Mouse (Mus musculus): Measurements from ENCODE around the gene Trnt1. TPM values are rescaled to one million over a fixed set of nuclear protein-coding genes. Genes with fewer than 3 reads are reported as not detected.

Gene Trnt1
- polyA plus RNA-seq, 1 experiment, result 16.4 TPM

DNA sequence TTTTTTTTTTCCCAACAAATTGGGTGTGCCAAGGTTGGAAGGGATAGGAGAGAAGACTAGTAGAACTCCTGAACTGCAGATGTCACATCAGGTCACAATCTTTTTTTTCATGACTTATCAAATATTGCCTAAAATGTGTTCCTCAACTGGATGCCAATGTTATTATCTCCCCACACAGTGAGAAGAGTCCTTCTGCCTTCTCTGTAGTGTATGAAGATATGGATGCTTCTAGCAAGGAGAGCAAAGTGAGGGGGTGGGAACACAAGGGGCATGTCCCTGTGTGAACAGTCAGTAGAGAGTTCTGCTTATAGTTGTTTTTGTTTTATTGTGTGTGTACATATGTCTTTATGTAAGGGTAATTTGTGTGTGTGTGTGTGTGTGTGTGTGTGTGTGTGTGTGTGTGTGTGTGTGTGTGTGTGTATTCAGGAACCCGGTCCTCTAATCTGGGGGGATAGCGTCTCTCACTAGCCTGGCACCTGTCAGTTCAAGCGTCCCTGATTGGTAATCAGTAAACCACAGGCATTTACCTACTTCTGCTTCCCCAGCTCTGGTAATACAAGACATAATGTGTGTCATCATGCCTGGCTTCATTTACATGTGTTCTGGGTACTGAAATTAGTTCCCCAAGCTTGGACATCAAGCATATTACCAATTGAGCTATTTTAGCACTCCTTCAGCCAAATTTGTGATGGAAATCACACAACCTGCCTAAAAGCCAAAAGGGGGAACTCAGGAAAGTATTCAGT, 8.3 kb upstream of the Trnt1 start:
- no peaks in the 10 kb centered on the region for H3K4me1 ChIP-seq (ENCODE audit: control insufficient read depth, insufficient read depth, low read length)
- H3K27ac ChIP-seq (ENCODE audit: control insufficient read depth, insufficient read depth, low read depth, low read length, poor library complexity), result no peak overlapping the region
- no peak overlapping the region for H3K4me3 ChIP-seq (replicated peaks; ENCODE audit: control insufficient read depth, low read depth, low read length)
- WGBS, result 9% methylated on average over 3 of the region's 3 CpGs
- no peak for TF ChIP-seq POLR2A (IDR thresholded peaks at IDR 0.05; ENCODE audit: borderline replicate concordance, control insufficient read depth, low read depth, low read length)
- TF ChIP-seq CTCF (IDR thresholded peaks at IDR 0.05; ENCODE audit: control insufficient read depth, insufficient read depth, low read length), result no peak

DNA sequence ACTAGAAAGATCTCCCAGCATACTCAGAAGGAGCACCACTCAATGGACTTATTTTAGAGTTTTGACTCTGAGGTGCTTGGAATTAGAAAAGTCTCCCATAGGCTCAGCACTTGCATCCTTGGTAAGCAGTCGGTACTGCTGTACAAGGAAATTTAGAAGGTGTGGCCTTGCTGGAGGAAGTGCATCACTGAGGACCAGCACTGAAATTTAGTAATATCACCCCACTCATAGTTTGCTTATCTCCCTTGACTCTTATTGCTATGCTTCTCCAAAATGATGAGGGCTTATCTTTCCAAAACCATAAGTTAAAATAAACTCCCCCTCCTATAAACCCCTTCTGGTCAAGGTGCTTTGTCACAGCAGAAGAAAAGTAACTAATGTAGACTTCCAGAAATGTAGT, 7.4 kb upstream of the Trnt1 start:
- no peak overlapping the region for H3K27ac ChIP-seq (ENCODE audit: control insufficient read depth, insufficient read depth, low read depth, low read length, poor library complexity)
- TF ChIP-seq POLR2A (IDR thresholded peaks at IDR 0.05; ENCODE audit: borderline replicate concordance, control insufficient read depth, low read depth, low read length) (no peak), CTCF (IDR thresholded peaks at IDR 0.05; ENCODE audit: control insufficient read depth, insufficient read depth, low read length) (no peak)
- no peaks in the 10 kb centered on the region for H3K4me1 ChIP-seq (ENCODE audit: control insufficient read depth, insufficient read depth, low read length)
- 28% methylated on average over 1 of the region's 1 CpGs for WGBS
- H3K4me3 ChIP-seq (replicated peaks; ENCODE audit: control insufficient read depth, low read depth, low read length), result no peak overlapping the region

- TF ChIP-seq CTCF (IDR thresholded peaks at IDR 0.05; ENCODE audit: control insufficient read depth, insufficient read depth, low read length) (no peak), POLR2A (IDR thresholded peaks at IDR 0.05; ENCODE audit: borderline replicate concordance, control insufficient read depth, low read depth, low read length) (no peak)
- 71% methylated on average over 1 of the region's 1 CpGs for WGBS
- Histone ChIP-seq H3K4me1 (ENCODE audit: control insufficient read depth, insufficient read depth, low read length) (no peaks in the 10 kb centered on the region; the same call in 1 of the 2 replicates), H3K27ac (ENCODE audit: control insufficient read depth, insufficient read depth, low read depth, low read length, poor library complexity) (no peak overlapping the region), H3K4me3 (replicated peaks; ENCODE audit: control insufficient read depth, low read depth, low read length) (no peak overlapping the region)
Measured at GRCm38 (mm10) chr6:106765892-106766291, 3.0 kb upstream of the Trnt1 start.

- H3K4me3 ChIP-seq (replicated peaks; ENCODE audit: control insufficient read depth, low read depth, low read length), result no peak overlapping the region
- H3K27ac ChIP-seq (ENCODE audit: control insufficient read depth, insufficient read depth, low read depth, low read length, poor library complexity), result no peak overlapping the region
- 71% methylated on average over 4 of the region's 4 CpGs for WGBS
- TF ChIP-seq POLR2A (IDR thresholded peaks at IDR 0.05; ENCODE audit: borderline replicate concordance, control insufficient read depth, low read depth, low read length), result no peak
- TF ChIP-seq CTCF (IDR thresholded peaks at IDR 0.05; ENCODE audit: control insufficient read depth, insufficient read depth, low read length), result no peak
- no peaks in the 10 kb centered on the region; the same call in 1 of the 2 replicates for H3K4me1 ChIP-seq (ENCODE audit: control insufficient read depth, insufficient read depth, low read length)
Measured at GRCm38 (mm10) chr6:106766774-106767173, 2.1 kb upstream of the Trnt1 start.

- TF ChIP-seq POLR2A (IDR thresholded peaks at IDR 0.05; ENCODE audit: borderline replicate concordance, control insufficient read depth, low read depth, low read length) (no peak), CTCF (IDR thresholded peaks at IDR 0.05; ENCODE audit: control insufficient read depth, insufficient read depth, low read length) (no peak)
- WGBS, result under 1% methylated on average over 33 of the region's 33 CpGs
Measured at GRCm38 (mm10) chr6:106769290-106769866, 458 bp downstream of the Trnt1 start.

GRCm38 (mm10) chr6:106770046-106770445, 1.1 kb downstream of the Trnt1 start:
- WGBS, result 29% methylated on average over 4 of the region's 4 CpGs
- Histone ChIP-seq H3K4me1 (ENCODE audit: control insufficient read depth, insufficient read depth, low read length) (no peaks in the 10 kb centered on the region; the same call in 1 of the 2 replicates), H3K27ac (ENCODE audit: control insufficient read depth, insufficient read depth, low read depth, low read length, poor library complexity) (no peak overlapping the region), H3K4me3 (replicated peaks; ENCODE audit: control insufficient read depth, low read depth, low read length) (peak overlapping the region; percentile 95)
- TF ChIP-seq POLR2A (IDR thresholded peaks at IDR 0.05; ENCODE audit: borderline replicate concordance, control insufficient read depth, low read depth, low read length) (no peak), CTCF (IDR thresholded peaks at IDR 0.05; ENCODE audit: control insufficient read depth, insufficient read depth, low read length) (no peak)

More at GRCm38 (mm10) chr6:106769290-106769866, 458 bp downstream of the Trnt1 start:
- Histone ChIP-seq H3K27ac (ENCODE audit: control insufficient read depth, insufficient read depth, low read depth, low read length, poor library complexity) (peak overlapping the region; percentile 61), H3K4me3 (replicated peaks; ENCODE audit: control insufficient read depth, low read depth, low read length) (peak overlapping the region; percentile 95), H3K4me1 (ENCODE audit: control insufficient read depth, insufficient read depth, low read length) (no peaks in the 10 kb centered on the region; the same call in 1 of the 2 replicates)

DNA sequence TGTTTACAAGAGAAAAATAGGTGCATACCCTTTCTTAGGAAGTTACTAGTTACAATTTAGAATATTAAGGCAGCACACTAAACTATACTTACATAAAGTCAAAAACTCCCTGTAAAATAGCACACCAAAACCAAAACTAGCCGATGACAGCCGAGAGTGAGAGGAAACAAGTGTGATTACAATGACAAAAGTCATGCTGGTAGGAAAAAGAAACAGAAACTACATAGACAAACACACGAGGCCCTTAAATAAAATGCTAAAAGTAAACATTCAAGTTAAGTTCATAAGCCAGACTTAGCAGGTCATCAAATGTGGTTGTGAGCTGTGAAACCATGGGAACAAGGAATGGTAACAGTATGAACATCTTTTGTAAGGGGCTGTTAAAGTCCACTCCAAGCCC, 18.2 kb downstream of the Trnt1 start:
- 80% methylated on average over 3 of the region's 3 CpGs for WGBS
- Histone ChIP-seq H3K4me3 (replicated peaks; ENCODE audit: control insufficient read depth, low read depth, low read length) (no peak overlapping the region), H3K4me1 (ENCODE audit: control insufficient read depth, insufficient read depth, low read length) (no peaks in the 10 kb centered on the region; the same call in 1 of the 2 replicates), H3K27ac (ENCODE audit: control insufficient read depth, insufficient read depth, low read depth, low read length, poor library complexity) (no peak overlapping the region)
- TF ChIP-seq POLR2A (IDR thresholded peaks at IDR 0.05; ENCODE audit: borderline replicate concordance, control insufficient read depth, low read depth, low read length) (no peak), CTCF (IDR thresholded peaks at IDR 0.05; ENCODE audit: control insufficient read depth, insufficient read depth, low read length) (no peak)

GRCm38 (mm10) chr6:106791429-106791828, 22.5 kb downstream of the Trnt1 start:
- no peak for TF ChIP-seq CTCF (IDR thresholded peaks at IDR 0.05; ENCODE audit: control insufficient read depth, insufficient read depth, low read length)
- no peak for TF ChIP-seq POLR2A (IDR thresholded peaks at IDR 0.05; ENCODE audit: borderline replicate concordance, control insufficient read depth, low read depth, low read length)
- no peak overlapping the region for H3K27ac ChIP-seq (ENCODE audit: control insufficient read depth, insufficient read depth, low read depth, low read length, poor library complexity)
- H3K4me3 ChIP-seq (replicated peaks; ENCODE audit: control insufficient read depth, low read depth, low read length), result no peak overlapping the region
- no peaks in the 10 kb centered on the region; the same call in 1 of the 2 replicates for H3K4me1 ChIP-seq (ENCODE audit: control insufficient read depth, insufficient read depth, low read length)
- 70% methylated on average over 8 of the region's 8 CpGs for WGBS

All from bone marrow, adult 2 months (tissue).